Mouse (Mus musculus): ENCODE results near the gene Nyx.

Gene Nyx

DNA sequence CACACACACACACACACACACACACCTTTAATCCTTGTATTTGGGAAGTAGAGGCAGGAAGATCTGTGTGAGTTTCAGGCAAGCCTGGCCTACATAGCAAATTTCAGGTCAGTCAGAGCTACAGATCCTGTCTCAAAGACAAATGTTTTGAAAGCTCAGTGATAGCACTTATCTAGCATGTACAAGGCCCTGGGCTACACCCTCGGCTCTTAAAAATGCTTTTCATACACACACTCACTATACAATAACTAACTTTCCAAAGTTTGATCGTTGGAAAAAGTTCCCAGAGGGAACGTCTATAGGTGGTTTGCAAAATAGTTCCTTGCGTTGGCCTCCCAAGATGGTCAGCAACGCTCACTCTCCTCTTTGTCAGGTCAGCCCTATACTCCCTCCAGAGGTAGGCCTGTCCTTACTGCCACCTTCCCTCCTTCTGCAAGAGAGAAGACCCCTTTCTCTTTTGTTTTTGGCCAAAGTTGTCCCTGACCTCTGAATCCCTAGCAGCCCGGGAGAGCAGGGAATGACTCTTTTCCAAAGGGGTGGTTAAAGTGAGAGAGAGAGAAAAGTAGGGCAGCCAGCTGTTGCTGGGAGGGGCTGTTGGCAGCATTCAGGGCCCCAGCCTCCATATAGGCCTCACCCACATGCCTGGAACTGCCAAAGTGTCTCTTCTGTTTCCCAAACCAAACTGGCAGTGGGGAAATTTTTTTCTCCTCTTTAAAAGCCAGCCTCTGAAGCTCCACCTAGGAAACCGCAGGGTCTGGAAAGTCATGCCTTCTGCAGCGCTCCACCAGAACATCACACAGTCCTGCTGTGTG, 29.2 kb downstream of the Nyx start:
- no peak for DNase-seq

DNA sequence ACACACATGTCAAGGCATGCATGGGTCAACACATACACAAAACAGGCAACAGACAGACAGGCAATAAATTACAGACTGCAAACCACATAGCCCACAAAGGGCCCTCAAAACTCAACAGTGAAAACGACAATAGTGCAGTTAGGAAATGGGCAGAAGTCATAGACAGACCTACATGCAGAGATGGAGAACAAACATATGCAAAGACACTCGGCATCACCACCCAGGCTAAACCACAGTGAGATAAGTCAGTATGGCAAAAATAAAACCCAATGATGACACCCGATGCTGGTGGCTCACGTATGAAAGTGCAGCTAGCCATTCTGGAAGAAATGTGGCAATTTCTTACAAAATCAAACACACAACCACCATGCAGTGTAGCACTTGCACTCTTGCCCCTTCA, 34.4 kb downstream of the Nyx start:
- no peak for DNase-seq

DNA sequence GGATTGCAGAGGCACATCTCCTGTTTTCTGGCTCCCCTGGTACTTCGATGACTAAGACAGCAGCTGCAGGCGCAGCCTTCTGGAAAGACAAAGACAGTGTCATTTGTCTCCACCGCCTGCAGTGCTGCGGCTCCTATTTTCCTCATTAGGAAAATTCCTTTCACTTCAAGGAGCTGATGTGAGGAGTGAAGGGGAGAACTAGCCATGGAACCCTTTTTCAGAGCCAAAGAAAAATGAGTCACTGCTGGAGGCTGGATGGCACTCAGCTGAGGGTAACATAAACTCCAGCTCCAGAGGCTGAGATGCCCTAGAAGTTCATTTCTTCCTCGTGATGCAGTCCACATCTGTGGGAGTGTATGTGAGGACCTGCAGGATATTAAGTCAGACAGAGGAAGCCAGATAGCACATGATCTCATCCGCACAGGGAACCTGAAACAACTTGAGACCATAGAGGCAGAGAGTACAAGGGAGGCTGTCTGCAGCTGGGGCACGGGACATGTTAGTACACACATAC, 37.0 kb downstream of the Nyx start:
- DNase-seq, result no peak

DNA sequence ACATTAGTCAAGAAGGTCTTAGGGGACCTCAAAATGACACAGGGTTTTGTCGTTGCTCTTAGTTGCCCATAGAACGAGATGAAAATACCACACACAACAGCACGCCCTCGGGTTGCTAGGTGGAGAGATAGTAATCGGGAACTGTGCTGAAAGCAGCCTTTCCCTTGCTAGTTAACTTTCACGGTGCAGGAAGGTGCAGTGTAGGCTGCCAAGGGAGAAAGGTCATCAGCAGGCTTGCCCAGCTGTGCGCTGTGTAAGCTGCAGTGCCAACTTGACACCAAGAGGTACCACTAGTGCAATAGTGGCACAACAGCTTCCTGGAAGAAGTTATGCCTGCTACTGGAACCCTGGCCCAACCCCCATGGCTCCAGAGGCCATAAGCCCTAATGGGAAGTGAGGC, 38.5 kb downstream of the Nyx start:
- DNase-seq, result no peak

DNA sequence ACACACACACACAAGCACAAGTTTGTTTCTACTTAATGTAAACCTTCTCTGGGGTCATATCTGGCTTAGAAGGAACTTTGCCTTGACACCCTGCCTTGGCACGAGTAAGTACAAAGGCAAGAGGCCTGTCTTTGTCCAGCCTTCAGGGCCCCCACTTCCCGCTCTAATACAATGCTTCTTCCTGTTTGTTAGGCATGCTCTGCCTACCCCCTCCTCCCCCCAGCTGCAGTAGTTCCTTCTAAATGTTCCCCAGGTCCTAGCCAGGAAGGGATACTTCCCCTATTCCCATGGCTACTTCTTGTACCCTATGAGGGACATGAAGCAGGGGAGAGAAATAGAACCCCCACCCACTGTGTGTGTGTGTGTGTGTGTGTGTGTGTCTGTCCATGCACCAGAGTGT, 40.5 kb downstream of the Nyx start:
- DNase-seq, result peak; percentile 17

DNA sequence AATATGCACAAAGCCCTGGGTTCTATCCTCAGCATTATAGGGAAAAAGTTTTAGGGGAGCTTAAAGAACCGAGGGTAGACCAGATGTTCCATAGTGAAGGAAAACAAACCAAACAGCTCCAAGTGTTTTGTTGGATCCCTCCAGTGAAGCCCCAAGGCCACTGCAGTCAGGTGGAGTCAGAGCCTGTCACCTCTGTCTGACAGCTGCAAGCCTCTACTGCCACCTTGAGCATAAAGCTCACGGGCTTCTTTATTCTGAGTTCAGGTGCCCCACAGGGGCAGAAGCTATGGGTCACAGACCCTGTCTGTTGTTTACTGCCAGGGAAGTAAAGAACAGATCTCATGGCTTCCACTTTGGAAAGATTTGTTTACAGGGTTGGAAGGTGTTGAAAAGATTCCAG, 47.2 kb downstream of the Nyx start:
- DNase-seq, result no peak

DNA sequence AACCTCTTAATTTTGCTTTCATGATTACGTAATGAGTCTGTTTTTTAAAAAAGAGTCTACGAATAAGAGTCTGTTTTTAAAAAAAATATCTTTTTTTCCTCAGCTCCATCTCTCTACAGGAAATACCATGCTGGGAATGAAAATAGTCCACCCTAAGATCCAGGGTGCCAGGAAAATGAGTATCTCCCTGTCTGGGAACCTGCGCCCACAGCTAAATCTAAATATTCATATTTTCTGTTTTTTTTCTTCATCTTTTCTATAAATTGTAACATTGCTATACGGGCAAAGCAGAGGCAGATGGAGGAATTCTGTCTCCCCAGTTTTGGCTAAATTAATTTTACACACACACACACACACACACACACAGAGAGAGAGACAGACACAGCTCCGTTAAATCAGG, 48.0 kb downstream of the Nyx start:
- no peak for DNase-seq

DNA sequence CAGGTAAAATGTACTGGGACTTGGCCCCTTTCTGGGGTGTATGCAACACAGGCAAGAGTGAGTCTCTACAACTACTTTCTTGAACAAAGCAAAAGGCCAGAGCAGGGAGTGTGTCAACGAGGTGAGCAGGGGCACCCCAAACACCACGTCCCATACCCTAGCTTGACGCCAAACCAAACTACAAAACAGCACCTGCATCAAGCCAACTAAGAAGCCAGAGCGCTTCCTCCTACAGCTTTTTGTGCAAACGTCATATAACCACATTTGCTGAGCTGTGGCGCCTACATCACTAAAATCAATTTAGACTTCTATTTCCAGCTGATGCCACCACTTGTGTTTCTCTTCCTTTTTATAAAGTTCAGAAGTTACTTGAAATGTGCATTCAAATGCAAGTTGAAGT, 50.5 kb downstream of the Nyx start:
- DNase-seq, result no peak

DNA sequence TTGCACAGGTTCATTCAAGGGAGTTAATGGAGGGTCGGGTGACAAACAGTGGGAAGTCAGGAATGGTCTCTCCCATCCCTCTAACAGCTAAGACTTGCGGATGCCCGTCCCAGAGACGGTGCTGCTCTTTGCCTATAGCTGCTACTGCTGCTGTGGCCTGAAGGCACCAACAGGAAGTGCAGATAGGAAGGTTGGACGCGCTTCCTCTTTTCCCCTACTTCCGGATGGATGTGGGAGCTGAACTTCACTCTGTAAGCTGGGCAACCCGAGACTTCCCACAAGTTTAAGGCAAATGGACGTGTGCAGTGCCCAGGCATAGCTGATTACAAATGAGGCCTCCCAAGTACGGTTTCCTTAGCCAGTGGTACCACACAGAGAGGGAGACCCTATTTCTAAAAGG, 52.1 kb downstream of the Nyx start:
- no peak for DNase-seq

DNA sequence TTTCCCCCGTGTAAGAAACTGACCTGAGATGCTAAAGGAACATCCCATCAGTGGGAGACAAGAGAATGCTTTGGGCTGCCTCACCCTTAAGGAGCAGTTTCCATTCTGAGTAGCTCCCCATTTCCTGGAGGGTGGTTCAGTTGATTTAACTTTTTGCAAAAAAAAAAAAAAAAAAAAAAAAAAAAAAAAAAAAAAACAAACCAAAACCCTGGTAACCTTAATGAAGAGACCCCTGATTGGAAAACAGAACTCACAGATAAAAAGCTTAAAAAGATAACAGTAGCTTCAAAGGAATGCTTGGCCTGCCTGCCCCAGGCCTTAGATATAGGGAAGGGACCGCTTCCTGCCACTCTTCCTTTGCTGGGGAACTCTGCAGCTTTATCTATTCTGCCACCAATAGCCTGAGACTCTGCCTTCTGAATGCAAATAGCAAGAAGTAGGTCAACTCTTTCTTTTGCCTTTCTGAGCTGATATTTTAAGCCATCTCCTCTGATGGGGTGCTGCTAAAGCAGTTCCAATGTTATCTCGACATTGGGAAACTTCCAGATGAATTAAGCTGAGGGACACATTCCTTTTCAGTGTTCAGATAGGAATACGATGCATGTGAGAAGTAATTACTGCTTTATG, 53.0 kb downstream of the Nyx start:
- DNase-seq, result no peak

DNA sequence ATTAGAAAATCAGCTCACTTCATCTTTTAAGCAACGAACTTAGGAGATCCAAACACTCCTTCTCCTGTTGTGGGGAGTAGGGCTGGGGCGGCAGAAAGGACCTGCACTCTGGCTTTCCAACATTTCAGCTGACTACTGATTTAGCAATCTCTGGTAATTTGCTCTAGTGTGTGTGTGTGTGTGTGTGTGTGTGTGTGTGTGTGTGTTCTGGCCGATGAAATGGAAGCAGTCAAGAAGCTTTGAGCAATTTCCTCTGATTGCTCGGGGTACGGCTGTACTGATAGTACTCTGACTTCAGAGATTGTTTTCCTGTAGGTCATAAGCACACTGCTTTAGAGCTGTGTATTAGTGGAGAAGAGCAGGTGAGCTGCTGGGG, 53.5 kb downstream of the Nyx start:
- DNase-seq, result no peak

DNA sequence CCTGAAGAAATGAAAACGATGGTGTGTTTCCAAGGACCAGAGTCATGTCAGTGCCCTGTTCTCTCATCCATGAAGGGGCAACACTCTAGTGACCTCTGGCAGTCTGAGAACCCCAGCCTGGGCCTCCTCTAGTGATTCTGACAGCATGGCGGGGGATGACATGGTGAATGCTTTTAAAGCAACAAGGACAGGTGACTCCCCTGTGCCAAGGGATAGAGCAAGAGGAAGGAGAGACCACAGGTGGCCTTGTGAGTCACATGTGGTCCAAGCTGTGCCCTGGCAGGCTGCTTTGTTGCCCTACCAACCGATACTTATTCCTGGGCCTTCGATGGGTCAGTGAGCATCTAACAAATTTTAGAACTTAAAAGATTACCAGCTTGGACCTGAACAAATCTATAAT, 54.7 kb downstream of the Nyx start:
- DNase-seq, result no peak

DNA sequence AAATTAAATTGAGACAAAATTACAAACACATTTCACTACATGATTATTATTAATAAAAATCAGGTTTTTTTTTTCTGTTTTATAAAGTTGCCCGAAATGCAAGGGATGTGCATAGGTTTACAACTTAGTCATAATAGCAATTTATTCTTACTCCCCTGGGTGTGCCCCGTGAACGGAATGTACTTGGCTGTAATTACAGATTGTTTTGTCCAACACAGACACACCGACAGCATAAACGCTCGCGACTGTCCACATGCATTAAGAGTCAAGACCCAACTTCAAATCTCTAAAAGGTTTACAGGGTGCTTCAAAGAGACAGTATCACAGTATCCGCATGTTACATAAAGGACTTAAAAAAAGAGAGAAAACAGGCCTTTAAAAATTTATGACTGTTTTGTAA, 55.4 kb downstream of the Nyx start:
- no peak for DNase-seq
